Mouse (Mus musculus) lung, postnatal 10 days (tissue): Measurements from ENCODE around the gene Homer2.

Source experiments
- DNase-seq: peaks from one replicate; pipeline ENCODE4 v3.0.0; 2021

The Homer2 gene

DNA sequence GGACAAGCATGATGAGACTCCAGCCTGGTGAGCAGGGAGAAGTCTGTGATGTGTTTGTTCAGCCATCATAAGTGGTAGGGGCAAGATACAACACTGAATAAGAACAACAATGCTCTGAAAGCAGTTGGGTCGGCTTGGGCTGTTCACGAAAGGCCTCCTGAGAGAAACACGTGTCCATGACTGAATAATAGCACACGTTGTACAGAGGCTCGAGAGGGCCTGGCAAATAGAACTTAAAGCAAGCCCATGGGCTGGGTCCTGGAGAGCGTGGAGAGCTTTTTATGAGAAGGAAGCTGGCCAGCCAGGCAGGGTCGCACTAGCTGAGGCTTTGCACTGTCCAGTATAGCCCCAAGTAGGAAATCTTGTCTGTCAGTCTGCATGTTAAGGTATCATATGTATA, 128.9 kb downstream of the Homer2 start:
- no peak for DNase-seq

DNA sequence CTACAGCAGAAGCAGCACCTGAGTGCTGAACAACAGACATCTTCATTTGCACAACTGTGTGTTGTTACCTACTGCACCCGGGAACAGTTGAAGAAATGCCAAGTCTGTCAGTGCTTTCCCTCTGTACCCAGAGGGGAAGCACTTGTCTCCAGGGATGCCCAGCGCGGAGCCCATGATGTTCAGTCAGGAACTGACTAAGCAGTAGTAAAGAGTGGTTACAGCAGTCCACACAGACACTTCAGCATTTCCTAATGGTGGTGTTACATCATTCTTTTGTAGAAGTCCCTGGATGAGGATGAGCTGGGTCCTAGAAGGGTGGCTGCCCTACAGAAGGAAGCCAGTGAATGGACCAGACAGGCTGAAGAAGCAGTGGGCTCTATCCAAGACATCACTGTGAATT, 129.5 kb downstream of the Homer2 start:
- DNase-seq, result no peak

DNA sequence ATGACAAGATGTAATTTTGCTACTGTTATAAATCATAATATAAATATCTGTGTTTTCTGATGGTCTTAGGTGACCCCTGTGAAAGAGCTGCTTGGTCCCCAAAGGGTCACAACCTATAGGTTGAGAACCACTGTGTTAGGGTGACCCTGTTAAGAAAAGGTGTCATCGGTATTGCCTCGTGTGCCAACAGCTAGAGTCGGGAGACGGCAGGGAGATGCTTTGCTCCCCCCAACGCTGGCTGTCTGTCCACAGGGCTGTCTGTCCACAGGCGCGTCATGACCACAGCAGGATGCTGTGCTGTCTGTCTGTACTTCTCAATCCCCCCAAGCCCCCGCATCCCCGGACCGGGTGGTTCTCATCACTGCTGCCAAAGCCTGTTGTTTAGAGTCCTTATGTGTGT, 131.7 kb downstream of the Homer2 start:
- no peak for DNase-seq

DNA sequence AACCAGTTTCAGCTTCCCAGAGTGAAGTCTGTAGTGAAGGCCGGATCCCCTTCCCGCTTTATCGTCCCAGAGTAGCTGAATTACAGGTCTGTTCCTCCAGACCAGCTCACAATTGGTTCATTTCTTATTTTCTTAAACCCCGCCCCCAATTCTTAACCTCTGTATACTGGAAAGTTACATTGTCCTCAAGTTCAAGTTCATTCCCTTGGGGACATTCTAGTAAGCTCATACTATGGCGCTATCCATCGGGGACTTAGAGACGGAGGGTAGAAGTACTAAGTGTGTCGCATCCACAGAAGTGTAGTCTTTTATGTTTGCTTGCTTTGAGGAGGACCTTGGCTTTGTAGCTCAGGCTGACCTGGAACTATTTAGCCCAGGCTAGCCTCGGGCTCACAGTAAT, 133.5 kb downstream of the Homer2 start:
- DNase-seq, result no peak

DNA sequence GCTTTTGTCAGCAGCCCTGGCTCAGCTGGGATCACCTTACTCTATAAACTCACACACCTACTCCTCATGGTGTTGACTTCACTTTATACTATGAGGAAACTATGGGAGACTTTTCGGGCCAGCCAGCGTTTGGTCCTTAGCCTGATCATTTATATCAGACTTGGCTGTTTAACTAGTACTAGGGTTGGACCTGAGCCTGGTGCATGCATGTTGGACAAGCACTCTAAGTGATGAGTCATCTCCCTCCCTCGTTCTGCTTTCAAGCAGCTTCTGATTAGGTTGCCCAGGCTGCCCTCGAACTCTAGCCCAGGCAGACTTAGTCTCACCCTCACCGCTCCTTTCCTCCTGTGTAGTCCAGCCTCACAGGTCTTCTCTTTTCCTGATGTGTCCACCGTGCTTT, 133.9 kb downstream of the Homer2 start:
- no peak for DNase-seq

DNA sequence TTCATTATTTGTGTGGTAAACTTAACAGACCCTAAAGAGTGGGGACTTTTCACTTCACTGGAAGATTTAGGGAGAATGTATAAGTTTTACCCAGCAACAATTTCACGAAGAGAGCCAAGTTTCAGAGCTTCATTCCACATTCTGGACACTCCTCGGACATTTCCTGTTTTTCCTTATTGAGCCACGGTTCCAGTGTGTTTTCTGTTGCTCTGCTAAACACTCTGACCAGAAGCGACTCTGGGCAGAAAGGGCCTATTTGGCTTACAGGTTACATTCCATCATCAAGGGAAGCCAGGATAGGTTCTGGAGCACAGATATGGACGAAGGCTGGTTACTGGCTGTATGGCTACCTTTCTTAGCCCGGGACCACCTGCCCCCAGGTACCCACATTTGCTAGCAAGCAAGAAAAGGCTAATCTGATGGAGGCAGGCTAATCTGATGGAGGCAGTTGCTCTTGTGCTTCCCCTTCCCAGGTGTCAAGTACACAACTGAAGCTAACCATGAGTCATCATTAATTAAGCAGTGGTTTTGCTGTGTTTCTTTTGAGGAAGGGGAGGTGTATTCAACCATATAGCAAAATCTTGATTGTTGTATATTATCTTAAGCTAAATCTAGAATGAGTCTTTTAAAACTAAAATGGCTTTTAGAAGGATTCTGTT, 134.6 kb downstream of the Homer2 start:
- DNase-seq, result no peak

DNA sequence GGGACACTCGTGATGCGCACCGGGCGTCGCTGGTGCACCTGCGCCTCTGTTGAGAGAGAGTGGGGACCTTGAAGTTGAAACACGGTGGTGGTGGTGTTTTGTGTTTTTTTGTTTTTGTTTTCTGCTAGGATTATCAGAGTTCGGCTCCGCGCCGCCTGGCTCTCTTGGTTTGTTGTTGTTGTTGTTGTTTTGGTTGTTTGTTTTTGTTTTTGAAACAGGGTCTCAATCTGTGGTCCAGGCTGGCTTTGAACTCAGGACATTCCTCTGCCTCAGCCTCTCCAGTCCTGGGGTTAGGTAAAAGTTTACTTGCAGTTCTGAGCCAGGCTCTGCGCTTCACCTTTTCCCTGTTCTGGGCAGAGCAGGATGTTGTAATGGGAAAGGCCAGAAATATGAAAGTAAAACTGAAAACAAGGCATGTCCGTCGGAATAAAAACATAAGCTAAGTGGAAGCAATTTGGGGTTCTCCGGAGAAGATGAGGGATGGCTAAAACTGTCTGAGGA, 135.3 kb downstream of the Homer2 start:
- DNase-seq, result peak; percentile 21

DNA sequence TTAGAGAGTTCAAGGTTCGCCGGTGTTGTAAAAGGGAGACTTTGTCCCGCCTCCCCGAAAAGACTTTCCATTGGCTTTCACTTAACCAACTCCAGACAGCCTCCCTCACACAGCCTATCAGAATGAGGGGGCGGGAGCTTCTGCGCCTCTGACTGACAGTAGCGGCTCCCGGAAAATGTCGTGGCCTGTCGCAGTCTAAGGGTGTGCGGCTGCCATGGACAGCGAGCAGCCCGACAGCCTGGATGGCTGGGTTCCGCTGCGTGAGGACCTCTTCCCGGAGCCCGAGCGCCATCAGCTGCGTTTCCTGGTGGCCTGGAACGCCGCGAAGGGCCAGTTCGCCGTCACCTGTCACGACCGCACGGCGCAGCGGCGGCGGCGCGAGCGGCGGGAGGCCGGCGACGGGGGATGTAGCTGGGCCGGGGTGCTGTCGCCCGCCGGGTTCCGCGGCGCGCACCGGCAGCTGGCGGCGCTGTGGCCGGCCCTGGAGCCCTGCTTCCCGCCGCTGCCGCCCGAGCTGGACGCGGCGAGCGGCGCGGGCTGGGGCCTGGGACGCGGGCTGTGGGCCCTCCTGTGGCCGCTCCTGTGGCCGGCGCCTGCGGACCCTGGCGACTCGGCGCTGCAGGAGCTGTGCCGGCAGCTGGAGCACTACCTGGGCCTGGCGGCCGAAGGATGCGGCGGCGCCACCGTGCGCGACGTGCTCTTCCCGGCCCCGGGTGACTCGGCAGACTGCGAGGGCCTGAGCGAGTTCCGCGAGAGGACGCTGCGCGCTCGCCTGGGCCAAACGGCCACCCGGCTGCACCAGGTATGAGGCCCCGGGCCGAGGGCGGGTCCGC, 136.0 kb downstream of the Homer2 start, which contains the start of gene Whamm:
Whamm (plus strand) TSS at position 159 of the 833 bp plus-strand sequence.
- peak; percentile 96 for DNase-seq

DNA sequence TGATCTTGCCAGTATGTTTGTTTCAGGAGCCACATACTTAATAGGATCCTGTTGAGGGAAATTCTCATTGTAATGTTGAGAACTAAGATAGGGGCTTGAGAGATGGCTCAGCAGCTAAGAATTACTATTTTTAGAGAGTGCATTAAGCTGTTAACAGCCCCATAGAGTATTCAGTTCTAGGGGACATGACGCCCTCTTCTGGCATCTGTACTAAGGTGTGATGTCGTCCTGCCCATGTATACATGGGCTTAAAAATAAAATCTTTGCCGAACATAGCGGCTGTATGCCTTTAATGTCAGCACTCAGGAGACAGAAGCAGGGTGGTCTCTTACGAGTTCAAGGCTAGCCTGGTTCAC, 136.6 kb downstream of the Homer2 start:
- no peak for DNase-seq

DNA sequence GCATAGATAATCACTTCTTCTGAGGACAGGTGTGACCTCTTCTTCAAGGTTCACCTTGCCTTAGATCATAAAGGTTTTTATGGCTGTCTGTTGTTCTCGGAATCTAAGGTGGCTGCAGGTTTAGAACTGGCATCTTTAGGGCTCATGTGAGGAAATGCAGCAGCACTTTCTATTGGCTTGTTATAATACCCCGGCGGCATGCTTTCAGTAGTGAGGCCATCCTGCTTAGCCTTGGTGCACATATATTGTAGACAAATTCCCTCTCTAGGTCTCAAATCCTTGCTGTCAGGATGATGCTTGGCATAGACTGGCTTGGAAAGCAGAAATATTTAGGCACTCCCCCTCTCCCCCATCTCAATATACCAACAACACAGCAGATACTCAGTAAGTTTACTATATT, 137.1 kb downstream of the Homer2 start:
- no peak for DNase-seq

DNA sequence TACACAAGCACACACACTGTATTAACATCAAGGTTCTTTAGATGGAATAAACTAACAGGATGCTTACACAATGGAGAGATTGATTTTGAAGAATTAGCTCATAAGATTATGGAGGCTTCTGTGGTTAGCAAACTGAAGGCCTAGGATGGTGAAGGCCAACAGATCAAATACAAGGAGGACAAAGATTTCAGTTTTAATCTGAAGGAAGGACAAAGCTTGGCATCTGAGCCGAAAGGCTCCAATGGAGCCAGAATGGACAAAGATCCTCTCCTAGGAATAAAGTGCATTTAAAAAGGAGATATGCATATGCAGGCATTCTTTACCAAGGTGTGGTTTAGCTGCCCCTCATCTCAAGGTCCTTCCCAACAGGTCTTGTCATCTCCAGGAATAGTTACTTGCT, 137.5 kb downstream of the Homer2 start:
- DNase-seq, result no peak

DNA sequence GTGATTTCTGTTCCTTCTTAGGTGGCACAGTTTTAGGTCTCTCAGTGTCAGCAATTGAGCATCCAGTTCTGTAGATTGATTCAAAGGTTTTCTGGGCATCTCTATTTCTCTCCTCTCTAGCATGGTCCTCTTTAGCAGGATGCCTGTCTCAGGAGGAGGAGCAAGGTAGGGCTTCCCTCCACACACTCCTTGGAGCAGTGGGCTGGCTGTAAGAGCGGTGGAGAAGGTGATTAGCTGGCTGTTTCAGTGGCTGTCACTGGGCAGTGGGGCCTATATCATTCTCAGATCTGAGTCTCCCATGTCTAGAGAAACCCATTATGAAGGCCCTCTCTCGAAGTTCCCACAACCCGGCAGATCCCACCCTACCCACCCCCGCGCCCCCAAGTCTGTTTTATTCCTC, 139.9 kb downstream of the Homer2 start:
- DNase-seq, result no peak

DNA sequence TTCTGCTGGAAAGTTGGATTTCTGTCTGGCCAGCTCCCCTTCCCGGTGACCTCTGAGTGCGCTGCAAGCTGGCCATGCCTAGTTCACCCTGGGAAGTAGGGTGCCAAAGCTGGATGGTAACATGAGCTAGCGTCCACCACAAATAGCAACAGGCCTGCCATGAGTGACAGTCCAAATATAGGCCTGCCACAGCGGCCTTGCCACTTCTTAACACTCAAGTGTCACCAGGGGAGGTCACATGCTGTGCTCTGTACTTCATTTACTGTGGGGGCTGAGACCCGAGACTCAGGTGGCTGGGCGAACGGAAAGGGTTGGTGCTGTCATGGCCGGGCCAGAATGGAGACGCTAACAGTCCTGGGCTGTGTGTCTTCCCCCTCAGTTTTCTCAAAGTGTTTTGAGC, 140.4 kb downstream of the Homer2 start, which contains the start of gene Fsd2:
Fsd2 (minus strand) TSS at position 53 of the 400 bp plus-strand sequence.
- DNase-seq, result no peak

DNA sequence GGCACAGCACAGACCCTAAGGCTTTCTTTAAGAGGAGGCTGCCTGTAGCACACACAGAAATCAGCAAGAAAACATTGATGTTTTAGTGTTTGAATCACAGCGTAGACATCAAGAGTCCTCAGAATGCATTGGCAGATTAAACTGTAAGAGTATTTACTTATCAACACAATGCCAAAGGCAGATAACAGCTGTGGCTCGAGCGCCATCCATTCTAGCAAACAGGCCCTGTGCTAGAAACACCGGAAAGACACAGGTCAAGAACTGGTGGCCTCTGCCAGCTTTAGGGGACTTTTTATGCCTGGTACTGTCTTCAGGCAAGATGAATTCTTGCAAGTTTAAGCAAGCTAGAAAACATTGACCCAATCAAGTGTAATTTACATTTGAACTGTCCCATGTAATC, 141.0 kb downstream of the Homer2 start:
- no peak for DNase-seq

DNA sequence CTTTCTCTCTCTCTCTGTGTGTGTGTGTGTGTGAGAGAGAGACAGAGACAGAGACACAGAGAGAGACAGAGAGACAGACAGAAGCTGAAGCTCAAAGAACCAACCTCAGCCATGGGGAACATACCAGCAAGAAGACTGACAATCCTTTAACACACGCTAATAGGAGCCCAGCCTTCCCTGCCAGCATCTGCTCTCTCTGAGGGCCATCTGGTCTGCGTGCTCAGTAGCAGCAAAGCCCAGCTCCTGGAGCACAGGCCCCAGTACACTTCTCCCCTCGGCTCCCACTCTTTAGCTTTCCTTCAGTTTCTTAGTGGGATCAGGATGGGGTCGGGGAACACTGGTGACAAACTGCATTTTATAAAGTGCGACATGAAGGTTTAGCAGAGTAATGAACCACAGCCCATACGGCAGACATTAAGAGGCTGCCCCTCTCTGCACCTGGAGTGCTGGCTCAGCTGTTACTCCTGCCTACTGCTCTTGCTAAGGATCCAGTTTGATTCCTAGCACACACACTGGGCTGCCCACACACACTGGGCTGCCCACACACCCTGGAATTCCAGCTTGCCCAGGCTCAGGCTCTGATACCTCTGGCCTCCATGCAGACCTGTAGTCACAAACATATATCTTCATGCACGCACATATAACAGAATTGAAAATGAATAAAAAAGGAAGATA, 141.8 kb downstream of the Homer2 start:
- DNase-seq, result no peak

DNA sequence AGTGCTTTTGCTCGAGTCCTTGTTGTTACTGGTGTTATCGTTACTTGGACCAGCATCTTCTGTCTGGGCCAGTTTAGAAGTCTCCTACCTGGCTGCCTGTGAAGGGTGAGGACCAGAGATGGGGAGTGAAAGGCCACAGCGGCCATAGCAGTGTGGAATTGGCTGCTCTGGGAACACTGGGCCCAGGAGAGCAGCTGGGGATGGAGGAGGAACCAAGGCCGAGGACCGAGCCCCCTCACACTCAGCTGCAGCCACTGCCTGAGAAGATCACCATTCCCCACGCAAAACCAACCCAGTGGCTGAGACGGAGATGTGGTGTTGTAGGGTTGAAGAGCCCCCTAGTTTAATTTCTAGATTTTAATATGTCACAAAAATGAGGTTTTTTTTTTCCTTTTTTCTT, 142.6 kb downstream of the Homer2 start:
- DNase-seq, result no peak

DNA sequence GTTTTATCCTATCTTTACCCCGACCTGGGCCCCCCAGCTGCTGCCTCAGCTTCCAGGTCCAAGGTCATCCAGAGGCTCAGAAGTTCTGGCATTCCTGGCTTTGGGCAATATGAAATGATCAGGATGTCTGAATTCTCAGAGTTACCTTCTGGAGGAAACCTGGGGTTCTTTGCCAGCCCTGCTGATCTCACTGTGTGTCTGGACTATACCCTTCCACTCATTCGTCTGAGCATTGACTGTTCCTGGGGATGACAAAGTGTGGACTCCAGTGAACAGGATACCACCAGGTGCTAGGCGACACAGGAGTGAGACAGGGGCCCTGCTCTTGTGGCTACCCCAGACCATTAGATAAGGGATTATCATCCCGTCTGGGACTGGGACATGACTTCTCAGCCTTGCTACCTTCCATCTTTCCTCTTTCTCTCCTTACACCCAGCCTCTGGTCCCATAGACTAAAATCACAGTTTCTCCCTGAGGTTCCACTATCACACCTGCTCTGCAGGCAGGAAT, 143.8 kb downstream of the Homer2 start:
- DNase-seq, result no peak

DNA sequence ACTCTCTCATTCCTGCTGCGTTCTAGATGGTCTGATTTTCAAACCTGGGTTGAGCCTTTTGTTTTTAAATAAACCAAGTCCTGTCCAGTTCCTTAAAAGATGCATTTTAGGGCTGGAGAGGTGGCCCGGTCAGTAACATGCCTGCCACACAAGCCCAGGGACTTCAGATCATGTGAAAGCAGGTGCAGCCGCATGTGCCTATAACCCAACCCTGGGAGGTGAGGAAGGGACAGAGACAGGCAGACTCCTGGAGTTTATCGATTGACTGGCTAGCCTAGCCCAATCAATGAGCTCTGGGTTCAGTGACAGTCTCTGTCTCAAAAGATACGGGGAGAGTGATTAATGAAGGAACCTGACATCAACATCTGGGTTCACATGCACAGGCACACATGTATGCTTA, 146.1 kb downstream of the Homer2 start:
- no peak for DNase-seq

DNA sequence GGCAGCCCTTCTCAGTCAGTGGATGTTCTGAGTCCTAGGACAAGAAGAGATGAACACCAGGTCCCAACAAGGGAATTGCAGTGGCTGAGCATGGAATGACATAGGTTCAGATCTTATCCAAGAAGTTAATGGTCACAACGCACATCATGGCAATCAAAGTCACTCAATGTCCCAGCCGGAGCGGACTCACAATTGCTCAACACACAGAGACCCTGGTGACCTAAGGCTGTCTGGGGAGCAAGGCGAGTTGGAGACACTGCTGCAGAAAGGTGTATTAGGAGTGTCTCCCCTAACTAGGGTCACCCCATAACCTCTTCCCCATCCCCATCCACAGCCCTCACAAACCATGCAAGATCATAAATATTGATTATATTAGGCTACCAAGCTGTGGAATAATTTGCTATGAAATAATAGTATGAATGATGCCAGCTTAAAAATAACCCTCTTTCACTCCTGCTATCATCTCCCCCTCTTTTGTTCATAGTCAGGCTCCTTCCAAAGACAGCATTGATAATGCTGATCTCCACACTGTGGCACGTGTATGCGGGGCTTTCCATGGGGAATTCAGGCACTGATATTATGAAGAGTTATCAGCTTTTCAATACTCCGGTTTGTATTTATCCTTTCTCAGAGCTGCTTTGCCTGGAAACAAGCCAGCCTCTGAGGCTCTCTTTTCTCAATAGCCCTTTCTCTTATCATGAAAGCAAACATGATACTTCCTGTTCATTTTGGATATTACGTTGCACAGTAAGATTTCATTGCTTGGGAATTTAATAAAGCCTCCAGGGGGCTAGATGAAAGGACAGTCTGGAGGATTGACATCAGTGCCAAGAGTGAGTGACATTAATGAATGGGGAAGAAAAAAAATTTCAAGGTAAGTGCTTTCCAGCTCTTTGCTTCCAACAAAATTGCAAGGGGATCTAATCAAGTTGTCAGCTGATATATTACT, 147.0 kb downstream of the Homer2 start:
- DNase-seq, result no peak

DNA sequence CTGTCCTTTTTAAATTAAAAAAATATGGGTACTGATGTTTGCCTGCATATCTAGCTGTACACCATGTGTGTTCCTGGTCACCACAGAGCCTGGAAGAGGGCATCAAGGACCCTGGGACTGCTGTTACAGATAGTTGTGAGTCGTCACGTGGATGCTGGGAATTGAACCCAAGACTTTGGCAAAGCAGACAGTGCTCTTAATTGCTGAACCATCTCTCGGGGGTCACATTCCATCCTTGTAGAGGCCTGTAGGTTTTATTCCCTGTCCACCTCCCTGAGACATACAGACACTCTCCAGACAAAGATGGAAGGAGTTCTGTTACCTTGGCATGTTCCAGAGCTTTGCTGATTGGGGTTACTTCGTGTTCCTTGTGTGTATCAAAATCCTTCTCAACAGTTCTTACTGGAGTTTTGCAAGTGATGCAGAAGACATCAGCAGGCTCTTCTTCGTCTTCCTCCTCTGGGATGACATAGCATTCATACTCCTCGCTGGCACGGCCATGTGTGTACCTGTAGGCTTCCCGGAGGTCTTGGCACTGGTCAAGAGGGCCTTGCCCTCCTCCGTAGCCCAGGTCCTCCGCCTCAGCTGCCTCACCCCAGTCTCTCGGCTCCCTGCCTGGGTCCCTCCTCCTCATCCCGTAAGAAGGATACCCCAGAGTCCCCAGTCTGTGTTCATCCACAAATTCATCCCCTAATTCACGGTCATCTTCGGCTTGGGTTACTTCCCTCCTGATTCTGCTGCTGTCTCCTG, 147.9 kb downstream of the Homer2 start:
- no peak for DNase-seq

DNA sequence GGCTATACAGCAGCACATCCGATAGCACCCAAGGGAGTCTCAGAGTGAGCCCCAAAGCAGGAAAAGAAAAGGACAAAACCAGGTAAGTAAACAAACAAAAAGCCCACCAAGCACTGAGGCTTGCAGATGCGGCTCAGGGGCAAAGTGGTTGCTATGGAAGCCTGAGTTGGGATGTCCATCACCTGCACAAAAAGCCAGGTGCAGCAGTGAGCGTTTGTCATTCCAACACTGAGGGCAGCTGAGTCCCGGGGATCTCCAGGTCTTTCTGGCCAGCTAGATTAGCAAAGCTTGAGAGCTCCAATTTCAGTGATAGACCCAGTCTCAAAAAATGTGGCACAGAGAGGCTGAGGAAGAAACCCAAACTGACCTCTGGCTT, 149.4 kb downstream of the Homer2 start:
- no peak for DNase-seq
